Mouse (Mus musculus) inflammation-experienced regulatory T-cells (primary cell): Measurements from ENCODE around the gene Olfr860. TPM values are rescaled to one million over a fixed set of nuclear protein-coding genes. Genes with fewer than 3 reads are reported as not detected.

ENCODE experiments used
- polyA plus RNA-seq, 2 experiments: library from polyadenylated mRNA; unstranded; fragments of 100-300 nt; shearing (Covaris generic); gene quantifications; one replicate each; pipeline ENCODE4 v1.2.1; 2017

Olfr860 gene
- 1 to 10 TPM in 1 of 2 experiments, not detected in 1; 1.5 TPM for polyA plus RNA-seq

GRCm38 (mm10) chr9:19849647-19850046 is at the start of gene Olfr860:
TSS of gene Olfr860 (minus strand) at chr9:19849747.

GRCm38 (mm10) chr9:19887904-19888303 is 38.4 kb upstream of the Olfr860 start, which contains the start of gene Olfr862:
TSS of gene Olfr862 (minus strand) at chr9:19888004.

GRCm38 (mm10) chr9:19804606-19805005 is 44.9 kb downstream of the Olfr860 start, which contains the start of gene Olfr859:
TSS of gene Olfr859 (plus strand) at chr9:19804906.

Other genes starting within 250 kb of the Olfr860 start
- gene Zfp317, start 227.6 kb downstream of the Olfr860 start, polyA plus RNA-seq: 10 to 100 TPM; 28.5 to 34.8 TPM
- gene Olfr857, start 140.3 kb downstream of the Olfr860 start, polyA plus RNA-seq: not detected
- gene Olfr58, start 69.5 kb downstream of the Olfr860 start, polyA plus RNA-seq: under 1 TPM in 1 of 2 experiments, not detected in 1; 0.42 TPM
- under 1 TPM in 1 of 2 experiments, not detected in 1; 0.11 TPM for gene Olfr859, start 44.8 kb downstream of the Olfr860 start, polyA plus RNA-seq
- under 1 TPM in 1 of 2 experiments, not detected in 1; 0.91 TPM for gene Olfr862, start 38.3 kb upstream of the Olfr860 start, polyA plus RNA-seq
- under 1 TPM; 0.74 to 0.84 TPM for gene Olfr77, start 67.1 kb upstream of the Olfr860 start, polyA plus RNA-seq
- not detected for gene Olfr866, start 178.3 kb upstream of the Olfr860 start, polyA plus RNA-seq
- under 1 TPM in 1 of 2 experiments, not detected in 1; 0.11 TPM for gene Olfr867, start 207.8 kb upstream of the Olfr860 start, polyA plus RNA-seq
- gene Olfr868, start 248.9 kb upstream of the Olfr860 start, polyA plus RNA-seq: under 1 TPM in 1 of 2 experiments, not detected in 1; 0.69 TPM